Mouse (Mus musculus) small intestine, adult 2 months (tissue): ENCODE results near the gene Plxnb3. TPM values are rescaled to one million over a fixed set of nuclear protein-coding genes. Genes with fewer than 3 reads are reported as not detected.

Experiments used
- H3K27ac ChIP-seq: fragments of 200-500 bp; 2 replicates; pipeline ENCODE4 v1.5.1; 2012; ENCODE audit warnings: low read depth, low read length, control low read depth, inconsistent platforms; ENCODE audit not compliant: insufficient read depth
- H3K27me3 ChIP-seq: fragments of 200-500 bp; 2 replicates; pipeline ENCODE4 v1.6.1; 2012; ENCODE audit warnings: mild to moderate bottlenecking, moderate library complexity, low read length, inconsistent platforms; ENCODE audit not compliant: control insufficient read depth, insufficient read depth
- H3K36me3 ChIP-seq: fragments of 200-500 bp; 2 replicates; pipeline ENCODE4 v1.6.1; 2012; ENCODE audit warnings: mild to moderate bottlenecking, low read length, control low read depth, inconsistent platforms; ENCODE audit not compliant: control insufficient read depth, insufficient read depth
- H3K4me1 ChIP-seq: fragments of 200-500 bp; 2 replicates; pipeline ENCODE4 v1.6.1; 2012; ENCODE audit warnings: low read length, inconsistent platforms, mixed read lengths; ENCODE audit not compliant: control insufficient read depth, insufficient read depth, insufficient read length
- H3K4me3 ChIP-seq: fragments of 200-500 bp; 2 replicates; pipeline ENCODE4 v1.5.1; 2012; ENCODE audit warnings: low read depth, mild to moderate bottlenecking, control low read depth, inconsistent platforms, low read length, moderate library complexity
- CTCF ChIP-seq: fragments of 200-500 bp; IDR thresholded peaks from 2 replicates; pipeline ENCODE4 v1.5.1; 2012; ENCODE audit warnings: low read depth, mild to moderate bottlenecking, control low read depth, inconsistent platforms, low read length, moderate library complexity, mixed read lengths; ENCODE audit not compliant: insufficient replicate concordance, insufficient read length; ENCODE audit errors: extremely low read depth
- POLR2A ChIP-seq: fragments of 200-500 bp; IDR thresholded peaks from 2 replicates; pipeline ENCODE4 v1.6.1; 2012; ENCODE audit warnings: low read depth, mild to moderate bottlenecking, control low read depth, inconsistent platforms, low read length, moderate library complexity
- WGBS: fragments of 180-500 bp; shearing (Covaris S2); methylation state at CpG from one replicate; pipeline ENCODE4 v1.1.7; 2018; 5-methylcytosine and 5-hydroxymethylcytosine counted together
- polyA plus RNA-seq: library from polyadenylated mRNA; depleted of rRNA; stranded (reverse); fragments of >200 nt; gene quantifications from 2 replicates; pipeline ENCODE4 v1.2.3, GENCODE M21; 2012

Plxnb3 gene
- polyA plus RNA-seq, 1 experiment, result 0.38 TPM

GRCm38 (mm10) chrX:73786364-73787224 is 29.7 kb downstream of the Plxnb3 start, which contains the start of the genes Idh3g and Ssr4:
TSS of gene Idh3g (minus strand) at chrX:73786897.
TSS of gene Ssr4 (plus strand) at chrX:73787028.
- peaks cover 4% of the 10 kb centered on the region; the same call in 1 of the 2 replicates for H3K4me1 ChIP-seq
- no peaks in the 10 kb centered on the region for H3K27me3 ChIP-seq
- peak within 1 kb of the TSS; percentile 91 for H3K27ac ChIP-seq
- H3K4me3 ChIP-seq, result peak within 1 kb of the TSS; percentile 91
- WGBS, result 15% methylated on average over 52 of the region's 52 CpGs
- peak; percentile 51; the same call in 1 of the 2 replicates for TF ChIP-seq CTCF
- TF ChIP-seq POLR2A, result peak; percentile 60; the same call in 1 of the 2 replicates
- peaks cover 24% of the 10 kb centered on the region for H3K36me3 ChIP-seq

GRCm38 (mm10) chrX:73787225-73787558 is 30.3 kb downstream of the Plxnb3 start:
- peaks cover 4% of the 10 kb centered on the region; the same call in 1 of the 2 replicates for H3K4me1 ChIP-seq
- H3K27ac ChIP-seq, result peak overlapping the region; percentile 80
- H3K4me3 ChIP-seq, result peak overlapping the region; percentile 91
- no peaks in the 10 kb centered on the region for H3K27me3 ChIP-seq
- TF ChIP-seq POLR2A, result no peak
- no peak for TF ChIP-seq CTCF
- H3K36me3 ChIP-seq, result peaks cover 20% of the 10 kb centered on the region
- WGBS, result 18% methylated on average over 22 of the region's 22 CpGs

- Histone ChIP-seq H3K36me3 (peaks cover 20% of the 10 kb centered on the region), H3K4me3 (no peak overlapping the region), H3K27ac (no peak overlapping the region), H3K4me1 (peaks cover 4% of the 10 kb centered on the region; the same call in 1 of the 2 replicates), H3K27me3 (no peaks in the 10 kb centered on the region)
- 84% methylated on average over 1 of the region's 1 CpGs for WGBS
- TF ChIP-seq POLR2A, result no peak
- TF ChIP-seq CTCF, result no peak
Observed at GRCm38 (mm10) chrX:73788501-73788900, 31.6 kb downstream of the Plxnb3 start.

GRCm38 (mm10) chrX:73793039-73793438 is 36.1 kb downstream of the Plxnb3 start:
- no peak overlapping the region for H3K4me3 ChIP-seq
- no peaks in the 10 kb centered on the region; the same call in 1 of the 2 replicates for H3K4me1 ChIP-seq
- peaks cover 20% of the 10 kb centered on the region for H3K36me3 ChIP-seq
- H3K27me3 ChIP-seq, result no peaks in the 10 kb centered on the region
- H3K27ac ChIP-seq, result no peak overlapping the region
- TF ChIP-seq CTCF (no peak), POLR2A (no peak)

GRCm38 (mm10) chrX:73793505-73793904 is 36.6 kb downstream of the Plxnb3 start:
- Histone ChIP-seq H3K4me1 (no peaks in the 10 kb centered on the region; the same call in 1 of the 2 replicates), H3K27me3 (no peaks in the 10 kb centered on the region), H3K27ac (no peak overlapping the region), H3K36me3 (peaks cover 20% of the 10 kb centered on the region), H3K4me3 (no peak overlapping the region)
- WGBS, result 15% methylated on average over 1 of the region's 1 CpGs
- TF ChIP-seq POLR2A (no peak), CTCF (no peak)

GRCm38 (mm10) chrX:73797511-73797910 is 40.6 kb downstream of the Plxnb3 start:
- Histone ChIP-seq H3K27me3 (no peaks in the 10 kb centered on the region), H3K4me3 (no peak overlapping the region), H3K36me3 (no peaks in the 10 kb centered on the region), H3K4me1 (no peaks in the 10 kb centered on the region; the same call in 1 of the 2 replicates), H3K27ac (no peak overlapping the region)
- TF ChIP-seq POLR2A (no peak), CTCF (no peak)
- WGBS, result 79% methylated on average over 2 of the region's 2 CpGs

- 22% methylated on average over 9 of the region's 9 CpGs for WGBS
- TF ChIP-seq CTCF (peak; percentile 66), POLR2A (no peak)
Observed at GRCm38 (mm10) chrX:73798502-73798901, 41.6 kb downstream of the Plxnb3 start.

More at GRCm38 (mm10) chrX:73798502-73798901, 41.6 kb downstream of the Plxnb3 start:
- Histone ChIP-seq H3K36me3 (no peaks in the 10 kb centered on the region), H3K27me3 (no peaks in the 10 kb centered on the region), H3K27ac (no peak overlapping the region), H3K4me3 (no peak overlapping the region), H3K4me1 (no peaks in the 10 kb centered on the region; the same call in 1 of the 2 replicates)
